Mouse (Mus musculus) liver, postnatal 0 days (tissue): ENCODE results near the gene Pak2.

Experiments used
- CTCF ChIP-seq: sonication (generic); IDR thresholded peaks from 2 replicates; pipeline ENCODE4 v1.5.1; 2016; ENCODE audit warnings: antibody characterized with exemption, low read depth
- EP300 ChIP-seq: IDR thresholded peaks from 2 replicates; pipeline ENCODE4 v1.6.1; 2016; ENCODE audit warnings: antibody characterized with exemption, low read depth, mild to moderate bottlenecking

GRCm38 (mm10) chr16:32068389-32069300 is 10.5 kb downstream of the Pak2 start:
- TF ChIP-seq CTCF = no peak
- TF ChIP-seq EP300 = no peak
